Mouse (Mus musculus) forebrain, embryonic 15.5 days (tissue): ENCODE measurements around the gene Heg1. TPM values are rescaled to one million over a fixed set of nuclear protein-coding genes. Genes with fewer than 3 reads are reported as not detected.

Experiments used
- ATAC-seq: fragments of 200-750 bp; cut with Nextera tagmentation; replicated peaks from 2 replicates; pipeline ENCODE4 v1.8.0; 2017; ENCODE audit warnings: mild to moderate bottlenecking, moderate TSS enrichment, moderate library complexity
- H3K27ac ChIP-seq: fragments of 300-500 bp; sonication (generic); replicated peaks from 2 replicates; pipeline ENCODE4 v1.5.1; 2015; ENCODE audit warnings: mild to moderate bottlenecking, inconsistent platforms
- H3K27me3 ChIP-seq: fragments of 300-500 bp; sonication (generic); 2 replicates; pipeline ENCODE4 v1.6.1; 2015; ENCODE audit warnings: inconsistent platforms
- H3K36me3 ChIP-seq: fragments of 300-500 bp; sonication (generic); 2 replicates; pipeline ENCODE4 v1.6.1; 2015; ENCODE audit warnings: mild to moderate bottlenecking, inconsistent platforms
- H3K4me1 ChIP-seq: fragments of 300-500 bp; sonication (generic); 2 replicates; pipeline ENCODE4 v1.6.1; 2015; ENCODE audit warnings: inconsistent platforms
- H3K4me2 ChIP-seq: fragments of 300-500 bp; sonication (generic); replicated peaks from 2 replicates; pipeline ENCODE4 v1.6.1; 2015; ENCODE audit warnings: mild to moderate bottlenecking, inconsistent platforms
- H3K4me3 ChIP-seq: fragments of 300-500 bp; sonication (generic); 2 replicates; pipeline ENCODE4 v1.5.1; 2015; ENCODE audit warnings: mild to moderate bottlenecking, inconsistent platforms
- H3K9ac ChIP-seq: fragments of 300-500 bp; sonication (generic); replicated peaks from 2 replicates; pipeline ENCODE4 v1.6.1; 2015; ENCODE audit warnings: mild to moderate bottlenecking, inconsistent platforms
- H3K9me3 ChIP-seq: fragments of 300-500 bp; sonication (generic); 2 replicates; pipeline ENCODE4 v1.6.1; 2016; ENCODE audit warnings: inconsistent platforms
- WGBS: fragments of 180-500 bp; shearing (Covaris S2); methylation state at CpG from one replicate; pipeline ENCODE4 v1.1.7; 2015; ENCODE audit warnings: mixed read lengths; 5-methylcytosine and 5-hydroxymethylcytosine counted together
- polyA plus RNA-seq: library from polyadenylated mRNA; unstranded; fragments of >200 nt; fragmentation: Nextera tagmentation; extraction: Ambion mirVana; gene quantifications from 2 replicates; pipeline ENCODE4 v1.2.1, GENCODE M21; 2015

Heg1 gene
- polyA plus RNA-seq, 1 experiment from 2014 or later: 20.3 TPM

- H3K27ac ChIP-seq: peak overlapping the region; percentile 76
Measured at GRCm38 (mm10) chr16:33696811-33697575, 12.8 kb downstream of the Heg1 start.

GRCm38 (mm10) chr16:33697576-33698276, 13.6 kb downstream of the Heg1 start:
- Histone ChIP-seq H3K9me3 (no peaks in the 10 kb centered on the region), H3K4me3 (no peak overlapping the region), H3K4me1 (peaks cover 58% of the 10 kb centered on the region), H3K36me3 (no peaks in the 10 kb centered on the region), H3K4me2 (no peak overlapping the region), H3K27me3 (no peaks in the 10 kb centered on the region), H3K27ac (peak overlapping the region; percentile 76), H3K9ac (no peak overlapping the region; the same call in 1 of the 2 replicates)
- ATAC-seq: no peak
- WGBS: 31% methylated on average over 9 of the region's 9 CpGs

More at GRCm38 (mm10) chr16:33696811-33697575, 12.8 kb downstream of the Heg1 start:
- Histone ChIP-seq H3K36me3 (no peaks in the 10 kb centered on the region), H3K4me3 (no peak overlapping the region), H3K4me1 (peaks cover 65% of the 10 kb centered on the region), H3K4me2 (no peak overlapping the region), H3K9me3 (no peaks in the 10 kb centered on the region), H3K9ac (peak overlapping the region; percentile 15; the same call in 1 of the 2 replicates), H3K27me3 (no peaks in the 10 kb centered on the region)
- ATAC-seq: peak; percentile 66
- 48% methylated on average over 13 of the region's 13 CpGs for WGBS

GRCm38 (mm10) chr16:33698277-33698790, 14.2 kb downstream of the Heg1 start:
- Histone ChIP-seq H3K4me1 (peaks cover 55% of the 10 kb centered on the region), H3K4me2 (no peak overlapping the region), H3K9me3 (no peaks in the 10 kb centered on the region), H3K36me3 (no peaks in the 10 kb centered on the region), H3K9ac (no peak overlapping the region), H3K27ac (peak overlapping the region; percentile 76), H3K27me3 (no peaks in the 10 kb centered on the region), H3K4me3 (no peak overlapping the region)
- no peak for ATAC-seq
- 77% methylated on average over 12 of the region's 12 CpGs for WGBS

GRCm38 (mm10) chr16:33700584-33700983, 16.4 kb downstream of the Heg1 start:
- Histone ChIP-seq H3K27ac (no peak overlapping the region), H3K4me2 (no peak overlapping the region), H3K36me3 (no peaks in the 10 kb centered on the region), H3K9ac (no peak overlapping the region), H3K9me3 (no peaks in the 10 kb centered on the region), H3K4me1 (peaks cover 65% of the 10 kb centered on the region), H3K4me3 (no peak overlapping the region), H3K27me3 (no peaks in the 10 kb centered on the region)
- ATAC-seq: no peak
- WGBS: 50% methylated on average over 5 of the region's 5 CpGs

- H3K4me2 ChIP-seq: no peak overlapping the region
- 96% methylated on average over 4 of the region's 4 CpGs for WGBS
- no peaks in the 10 kb centered on the region for H3K27me3 ChIP-seq
- H3K4me1 ChIP-seq: peaks cover 53% of the 10 kb centered on the region
- no peak overlapping the region for H3K9ac ChIP-seq
- no peaks in the 10 kb centered on the region for H3K36me3 ChIP-seq
- ATAC-seq: no peak
- H3K27ac ChIP-seq: no peak overlapping the region
- H3K9me3 ChIP-seq: no peaks in the 10 kb centered on the region
- H3K4me3 ChIP-seq: no peak overlapping the region
Measured at GRCm38 (mm10) chr16:33701872-33702271, 17.7 kb downstream of the Heg1 start.

GRCm38 (mm10) chr16:33704289-33704688, 20.1 kb downstream of the Heg1 start:
- H3K4me1 ChIP-seq: peaks cover 30% of the 10 kb centered on the region
- H3K36me3 ChIP-seq: no peaks in the 10 kb centered on the region
- no peak overlapping the region for H3K4me2 ChIP-seq
- no peak overlapping the region for H3K27ac ChIP-seq
- H3K27me3 ChIP-seq: no peaks in the 10 kb centered on the region
- no peaks in the 10 kb centered on the region for H3K9me3 ChIP-seq
- ATAC-seq: no peak
- no peak overlapping the region for H3K4me3 ChIP-seq
- 78% methylated on average over 9 of the region's 9 CpGs for WGBS
- H3K9ac ChIP-seq: no peak overlapping the region

- Histone ChIP-seq H3K9ac (no peak overlapping the region), H3K27ac (no peak overlapping the region), H3K4me2 (no peak overlapping the region), H3K4me3 (no peak overlapping the region), H3K9me3 (no peaks in the 10 kb centered on the region), H3K27me3 (no peaks in the 10 kb centered on the region), H3K4me1 (peaks cover 21% of the 10 kb centered on the region), H3K36me3 (no peaks in the 10 kb centered on the region)
- WGBS: 27% methylated on average over 6 of the region's 6 CpGs
- ATAC-seq: no peak
Measured at GRCm38 (mm10) chr16:33705258-33705657, 21.1 kb downstream of the Heg1 start.

- Histone ChIP-seq H3K27ac (no peak overlapping the region), H3K4me2 (no peak overlapping the region), H3K27me3 (no peaks in the 10 kb centered on the region), H3K4me1 (peaks cover 23% of the 10 kb centered on the region), H3K36me3 (no peaks in the 10 kb centered on the region), H3K9ac (no peak overlapping the region), H3K9me3 (no peaks in the 10 kb centered on the region), H3K4me3 (no peak overlapping the region)
- 94% methylated on average over 14 of the region's 14 CpGs for WGBS
- no peak for ATAC-seq
Measured at GRCm38 (mm10) chr16:33706111-33706890, 22.1 kb downstream of the Heg1 start.

GRCm38 (mm10) chr16:33708031-33708430, 23.9 kb downstream of the Heg1 start:
- no peak for ATAC-seq
- WGBS: 93% methylated on average over 10 of the region's 10 CpGs

GRCm38 (mm10) chr16:33708585-33709397, 24.6 kb downstream of the Heg1 start:
- no peak overlapping the region for H3K4me3 ChIP-seq
- H3K9ac ChIP-seq: no peak overlapping the region
- H3K27me3 ChIP-seq: no peaks in the 10 kb centered on the region
- ATAC-seq: no peak
- 93% methylated on average over 12 of the region's 12 CpGs for WGBS
- no peak overlapping the region for H3K27ac ChIP-seq
- H3K36me3 ChIP-seq: 0 out of 2 replicates have a peak, but pooled peaks cover 4% of the 10 kb centered on the region
- H3K4me2 ChIP-seq: no peak overlapping the region
- no peaks in the 10 kb centered on the region for H3K9me3 ChIP-seq
- peaks cover 18% of the 10 kb centered on the region for H3K4me1 ChIP-seq

More at GRCm38 (mm10) chr16:33708031-33708430, 23.9 kb downstream of the Heg1 start:
- Histone ChIP-seq H3K36me3 (0 out of 2 replicates have a peak, but pooled peaks cover 4% of the 10 kb centered on the region), H3K27ac (no peak overlapping the region), H3K4me1 (peaks cover 23% of the 10 kb centered on the region), H3K9ac (no peak overlapping the region), H3K4me3 (no peak overlapping the region), H3K4me2 (no peak overlapping the region), H3K9me3 (no peaks in the 10 kb centered on the region), H3K27me3 (no peaks in the 10 kb centered on the region)

- 21% methylated on average over 13 of the region's 13 CpGs for WGBS
- ATAC-seq: no peak
- H3K4me3 ChIP-seq: no peak overlapping the region
Measured at GRCm38 (mm10) chr16:33714271-33714670, 30.1 kb downstream of the Heg1 start.

More at GRCm38 (mm10) chr16:33714271-33714670, 30.1 kb downstream of the Heg1 start:
- Histone ChIP-seq H3K27ac (no peak overlapping the region), H3K27me3 (no peaks in the 10 kb centered on the region), H3K9me3 (no peaks in the 10 kb centered on the region), H3K4me2 (peak overlapping the region; percentile 13; the same call in 1 of the 2 replicates), H3K4me1 (peaks cover 8% of the 10 kb centered on the region), H3K36me3 (peaks cover 4% of the 10 kb centered on the region; the same call in 1 of the 2 replicates), H3K9ac (no peak overlapping the region)
